Mouse (Mus musculus) embryo, embryonic 10 days (tissue): ENCODE results near the gene Uox.

Experiments
- DNase-seq: peaks from one replicate; pipeline ENCODE4 v3.0.0-alpha.2; 2015; ENCODE audit warnings: low spot score

The Uox gene

GRCm38 (mm10) chr3:146583908-146584307 lies 13.7 kb downstream of the Uox start:
- no peak for DNase-seq

DNA sequence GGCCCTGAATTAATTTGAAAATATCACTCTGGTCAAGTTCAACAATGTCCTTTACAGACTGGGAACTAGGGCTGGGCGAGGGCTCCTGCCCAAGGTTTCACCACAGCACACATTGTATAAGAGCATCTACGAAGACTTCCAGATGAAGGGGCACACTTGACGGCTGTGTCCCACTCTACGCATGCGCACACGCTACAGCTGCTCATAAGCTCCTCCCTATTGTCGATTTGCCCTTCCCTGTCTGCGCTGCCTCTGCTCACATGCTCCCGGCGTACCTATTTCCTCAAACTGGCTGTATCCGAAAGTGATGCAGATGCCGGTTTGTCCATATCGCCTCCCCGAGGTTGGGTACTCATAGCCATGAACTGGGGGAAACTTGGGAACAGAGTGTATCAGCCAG lies 16.4 kb downstream of the Uox start:
- no peak for DNase-seq

- DNase-seq: no peak
Measured at GRCm38 (mm10) chr3:146589523-146589922, 19.3 kb downstream of the Uox start.

DNA sequence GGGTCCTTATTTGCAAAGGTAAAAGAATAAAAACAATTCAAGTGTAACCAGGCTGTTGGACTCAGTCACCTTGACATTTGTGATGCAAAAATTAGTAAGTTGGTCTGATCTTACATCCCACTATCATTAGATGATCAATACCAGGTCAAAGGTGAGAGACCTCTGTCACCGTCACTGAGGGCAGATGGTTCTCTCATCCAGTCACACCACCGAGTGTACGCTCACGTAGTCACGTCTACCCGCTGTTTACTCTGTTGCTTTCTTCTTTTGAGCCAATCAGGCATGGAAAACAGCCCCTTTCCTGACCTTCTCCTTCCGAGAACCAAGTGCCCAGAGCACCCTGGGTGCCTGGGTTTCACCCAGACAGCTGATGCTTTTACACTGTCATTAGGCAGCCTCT lies 20.9 kb downstream of the Uox start:
- no peak for DNase-seq

DNA sequence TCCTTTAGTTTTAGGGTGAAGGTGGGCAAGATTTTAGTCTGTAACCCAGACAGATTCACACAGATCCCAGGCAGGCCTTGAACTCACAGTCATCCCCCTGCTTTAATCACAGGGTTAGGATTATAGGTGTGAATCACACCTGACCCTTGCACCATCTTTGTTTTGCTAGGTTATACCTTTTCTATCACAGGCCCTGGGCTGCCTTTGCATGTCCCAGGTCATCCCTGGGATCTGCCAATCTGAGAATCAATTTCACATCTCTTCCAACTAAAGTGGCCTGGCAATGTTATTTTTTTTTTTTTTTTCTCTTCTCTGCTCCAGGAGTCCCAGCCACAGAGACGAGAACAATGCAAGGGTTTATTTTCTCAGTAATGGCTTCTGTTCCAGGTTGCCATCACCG lies 21.4 kb downstream of the Uox start:
- no peak for DNase-seq

DNA sequence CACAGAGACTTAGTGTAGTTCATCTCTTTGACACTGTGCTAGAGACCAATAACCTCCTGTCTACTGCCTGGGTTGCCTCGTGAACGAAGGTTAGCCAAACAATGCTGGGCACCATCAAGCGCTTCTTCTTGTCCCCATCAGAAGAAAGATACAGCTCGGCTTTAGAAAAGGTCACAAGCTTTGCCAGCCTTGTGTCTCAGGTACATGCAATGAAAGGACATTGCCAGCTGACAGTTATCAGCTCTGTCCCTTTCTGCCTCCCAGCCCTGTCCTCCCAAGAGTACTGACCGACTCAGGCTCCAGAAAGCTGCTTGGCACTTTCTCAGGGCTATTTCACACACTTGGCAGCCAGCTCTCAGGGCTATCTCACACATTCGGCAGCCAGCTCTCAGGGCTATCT lies 25.2 kb downstream of the Uox start:
- DNase-seq: no peak

- no peak for DNase-seq
Measured at GRCm38 (mm10) chr3:146596387-146596786, 26.2 kb downstream of the Uox start.

DNA sequence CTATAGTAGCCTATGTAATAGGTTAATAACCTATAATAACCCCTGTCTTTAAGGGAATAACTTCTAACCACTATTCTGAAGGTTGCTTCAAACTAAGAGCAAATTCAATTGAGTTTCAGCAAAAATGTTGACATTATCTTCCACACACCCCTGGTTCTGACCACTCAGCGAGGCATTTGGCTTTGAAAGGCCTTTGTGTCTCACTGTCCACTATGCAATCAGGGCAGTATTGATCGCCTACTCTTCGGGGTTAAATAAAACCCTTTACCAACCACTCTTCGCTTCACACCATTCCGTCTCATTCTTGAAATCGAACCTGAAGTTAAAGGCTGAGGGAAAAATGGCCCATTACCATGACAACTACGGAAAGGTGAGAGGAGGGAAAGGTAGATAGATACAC lies 26.6 kb downstream of the Uox start:
- no peak for DNase-seq

- no peak for DNase-seq
Measured at GRCm38 (mm10) chr3:146598411-146598810, 28.2 kb downstream of the Uox start.

GRCm38 (mm10) chr3:146599198-146599900 lies 29.1 kb downstream of the Uox start:
- no peak for DNase-seq

DNA sequence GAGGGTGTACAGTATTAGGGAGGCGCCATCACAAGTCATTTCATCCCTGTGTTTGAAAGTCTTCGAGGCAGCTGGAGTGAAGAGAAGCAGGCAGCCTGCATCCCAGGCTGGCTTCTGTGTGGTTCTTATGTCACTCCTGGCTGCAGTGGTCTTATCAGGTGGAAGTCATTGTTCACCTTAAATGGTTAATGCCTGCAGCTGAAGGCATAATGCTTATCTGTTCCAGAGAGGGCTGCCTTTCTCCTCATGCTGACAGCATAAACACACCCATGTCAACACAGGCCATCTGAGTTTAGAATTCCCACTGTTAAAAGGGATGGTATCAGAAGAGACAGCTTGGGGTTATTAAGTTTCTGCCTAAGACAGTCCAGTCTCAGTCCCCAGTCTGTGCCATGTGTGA lies 31.0 kb downstream of the Uox start:
- no peak for DNase-seq

- no peak for DNase-seq
Measured at GRCm38 (mm10) chr3:146602531-146602930, 32.3 kb downstream of the Uox start.

DNA sequence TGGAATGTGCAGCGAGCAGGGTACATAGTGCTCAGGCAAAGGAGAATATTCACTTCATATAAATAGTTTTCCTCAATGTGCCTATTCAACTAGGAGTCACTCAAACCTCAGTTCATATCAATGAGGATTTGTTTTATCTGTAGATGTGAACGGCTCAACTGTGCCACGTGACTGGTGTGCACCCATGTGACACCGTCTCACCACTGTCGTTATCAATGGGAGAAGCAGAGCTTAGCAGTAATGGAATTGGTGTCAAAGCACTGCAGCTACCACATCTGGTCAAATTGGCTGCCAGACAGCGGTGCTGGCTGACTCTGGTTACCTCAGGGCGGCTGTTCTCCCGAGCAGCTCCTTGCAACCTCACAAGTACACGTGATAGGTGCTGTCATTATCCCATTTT lies 34.4 kb downstream of the Uox start:
- DNase-seq: no peak

- no peak for DNase-seq
Measured at GRCm38 (mm10) chr3:146607368-146607767, 37.1 kb downstream of the Uox start.

- DNase-seq: no peak
Measured at GRCm38 (mm10) chr3:146610322-146610721, 40.1 kb downstream of the Uox start.

DNA sequence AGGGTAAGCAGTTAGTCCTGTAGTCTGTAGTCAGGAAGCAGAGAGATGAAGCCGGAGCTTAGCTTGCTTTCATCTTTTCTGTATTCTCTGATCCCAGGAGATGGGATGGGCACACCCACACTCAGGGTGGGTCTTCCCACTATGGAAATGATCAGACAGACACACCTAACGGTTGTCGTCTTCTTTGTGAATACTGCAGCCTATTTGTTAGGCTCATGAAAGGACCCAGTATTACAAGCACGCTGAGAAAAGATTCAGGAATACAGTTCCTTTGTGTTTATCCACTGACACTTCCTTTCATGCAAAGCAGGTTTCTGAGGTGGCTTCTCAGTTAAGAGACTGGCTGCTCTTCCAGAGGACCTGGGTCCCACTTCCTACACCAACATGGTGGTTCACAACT lies 41.0 kb downstream of the Uox start:
- no peak for DNase-seq

DNA sequence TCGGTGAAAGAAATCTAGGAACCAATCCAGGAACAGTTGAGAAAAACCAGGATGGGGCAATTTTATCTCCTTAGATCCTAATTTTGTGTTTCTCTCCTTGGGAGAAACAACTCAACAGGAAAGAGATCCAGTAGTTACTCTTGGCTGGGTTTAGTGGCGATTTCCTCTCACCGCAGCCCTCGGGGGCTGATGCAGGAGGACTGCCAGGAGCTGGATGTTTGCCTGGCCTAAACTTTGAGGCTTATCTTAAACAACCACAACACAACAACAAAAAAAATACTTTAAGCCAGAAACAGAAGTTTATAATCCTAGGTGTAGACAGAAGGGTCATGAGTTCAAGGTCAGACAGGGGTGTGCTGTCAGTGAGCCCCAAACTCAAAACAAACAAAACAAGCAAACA lies 41.6 kb downstream of the Uox start:
- no peak for DNase-seq

DNA sequence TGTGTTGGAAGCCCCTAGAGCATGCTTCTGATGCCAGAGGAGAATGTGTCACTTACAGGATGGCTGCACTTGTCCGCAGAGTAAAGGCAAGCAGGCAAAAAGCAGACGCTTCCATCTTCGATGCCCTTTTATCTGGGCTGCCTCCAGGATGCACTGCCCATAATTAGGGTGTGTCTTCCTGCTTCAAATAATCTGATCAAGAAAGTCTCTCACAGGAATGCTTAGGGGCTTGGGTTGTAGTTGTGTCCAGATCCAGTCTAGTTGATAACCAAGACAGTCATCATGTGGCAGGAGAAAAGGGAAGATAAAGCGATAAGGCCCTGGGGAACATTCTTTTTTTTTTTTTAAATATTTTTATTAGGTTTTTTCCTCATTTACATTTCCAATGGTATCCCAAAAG lies 45.3 kb downstream of the Uox start, which contains the start of gene Dnase2b:
TSS of gene Dnase2b (minus strand) at position 101 of the 400 bp plus-strand sequence.
- DNase-seq: no peak

DNA sequence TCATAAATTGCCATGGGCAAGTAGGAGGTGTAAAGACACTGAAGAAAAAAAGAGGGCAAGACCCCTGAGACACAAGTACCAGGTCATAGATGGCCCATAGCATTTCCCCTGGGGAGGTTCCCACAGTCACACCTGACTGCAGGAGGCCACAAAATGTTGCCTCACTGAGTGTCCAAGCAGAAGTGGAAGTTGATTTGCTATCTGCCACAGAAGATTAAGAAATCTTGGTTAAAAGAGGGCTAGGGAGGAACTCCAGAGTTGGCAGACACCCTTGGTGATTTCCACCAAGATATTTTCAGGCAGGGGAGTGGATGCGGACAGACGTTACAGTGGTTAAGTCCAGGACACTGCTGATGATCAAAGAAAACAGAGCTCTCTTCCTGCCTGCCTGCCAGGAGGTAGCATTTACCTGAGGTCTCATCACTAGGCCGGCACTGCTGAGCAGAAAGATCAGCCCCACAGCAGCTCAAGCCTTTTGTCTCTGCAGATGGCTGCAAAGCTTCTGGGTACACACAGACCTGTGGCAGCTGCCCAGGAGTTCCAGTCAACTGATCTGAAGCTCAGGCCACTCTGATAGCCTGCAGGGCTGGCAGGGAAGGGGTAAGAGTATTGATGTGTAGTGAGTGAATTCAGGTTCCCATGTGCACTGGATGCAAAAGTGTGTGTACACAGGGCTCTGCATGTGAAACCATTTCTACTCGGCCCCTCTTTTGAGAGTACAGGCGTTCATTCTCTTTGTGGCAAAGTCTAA lies 46.5 kb downstream of the Uox start:
- DNase-seq: no peak

- DNase-seq: no peak
Measured at GRCm38 (mm10) chr3:146617946-146618345, 47.7 kb downstream of the Uox start.

GRCm38 (mm10) chr3:146618357-146618756 lies 48.1 kb downstream of the Uox start:
- no peak for DNase-seq

DNA sequence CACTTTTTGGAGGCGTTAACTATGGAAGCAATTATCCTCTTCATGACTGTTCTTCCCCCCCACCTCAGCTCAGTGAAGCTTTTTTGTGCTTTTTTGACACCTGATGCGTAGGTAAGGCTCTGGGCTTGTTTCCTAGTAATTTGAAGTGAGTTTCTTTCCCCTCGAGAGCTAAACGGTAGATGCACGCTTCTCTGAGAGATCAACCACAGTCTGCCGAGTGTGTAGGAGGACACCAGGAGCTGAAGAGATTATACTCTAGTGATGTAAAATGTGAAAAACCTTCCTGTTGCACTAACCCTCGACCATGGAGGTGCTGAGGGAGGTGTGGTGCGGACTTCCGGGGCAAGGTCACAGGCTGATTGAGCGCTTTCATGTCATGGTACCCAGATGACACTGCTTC lies 49.9 kb downstream of the Uox start:
- no peak for DNase-seq

GRCm38 (mm10) chr3:146620555-146621249 lies 50.5 kb downstream of the Uox start:
- DNase-seq: no peak
